Mouse (Mus musculus): ENCODE data around the gene Prrc2a.
A peak's percentile ranks its signal among the peaks of the same experiment; 100 is the strongest.

The Prrc2a gene

DNA sequence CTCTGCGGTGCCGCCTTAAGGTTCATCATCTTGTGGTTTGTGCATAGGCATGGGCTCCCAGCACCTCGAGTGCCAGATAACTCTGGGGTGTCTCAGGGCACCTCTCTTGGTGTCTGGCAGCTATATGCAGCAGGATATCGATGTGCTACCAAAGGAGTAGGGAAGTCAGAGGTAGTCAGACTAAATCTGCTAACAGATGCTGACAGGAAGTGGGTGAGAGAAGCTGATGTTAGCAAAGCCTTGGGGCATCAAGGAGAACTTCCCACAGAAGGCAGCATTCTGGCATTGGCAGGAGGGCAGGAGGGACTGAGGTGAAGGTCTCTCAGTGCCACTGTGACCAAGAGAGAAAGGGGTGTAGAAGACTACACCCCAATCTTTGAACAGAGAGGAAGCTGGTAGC, 25.4 kb upstream of the Prrc2a start:
- DNase-seq (ENCODE audit: low spot score in 2 of 2) = peak; percentile 69 to 74

- DNase-seq (ENCODE audit: low spot score in 2 of 2) = peak; percentile 65 to 76
Measured at GRCm38 (mm10) chr17:35189186-35189585, 24.5 kb upstream of the Prrc2a start.

DNA sequence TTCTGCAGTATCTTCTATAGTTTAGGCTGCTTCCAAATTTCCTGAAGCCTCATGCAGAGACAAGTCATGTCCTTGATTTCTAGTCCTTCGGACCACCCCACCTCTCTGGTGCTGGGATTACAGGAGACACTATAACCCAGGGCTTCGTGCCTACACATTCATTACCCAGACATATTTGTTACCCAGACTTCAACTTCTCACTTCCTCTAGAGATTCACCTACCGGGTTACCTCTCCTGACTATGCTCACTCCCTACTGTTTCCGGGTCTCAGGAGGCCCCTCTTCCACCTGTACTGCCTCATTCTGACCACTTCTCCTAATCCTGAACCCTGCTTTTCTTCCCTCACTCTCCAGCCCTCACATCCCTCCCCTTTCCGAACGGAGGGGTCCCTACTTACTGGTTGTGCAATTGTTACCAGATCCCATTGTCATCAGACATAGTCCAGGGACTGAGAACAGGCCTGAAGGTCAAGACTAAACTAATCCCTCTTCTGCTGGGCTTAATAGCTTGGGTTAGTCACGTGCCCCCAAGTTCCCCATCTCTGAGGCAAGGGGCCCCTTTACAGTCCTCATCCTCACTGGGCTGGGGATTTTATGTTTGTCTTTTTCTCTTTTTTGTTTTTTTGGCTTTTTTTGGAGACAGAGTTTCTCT, 23.4 kb upstream of the Prrc2a start, which contains the start of gene Lst1:
Gene Lst1 (minus strand): TSS at position 481 of the 652 bp plus-strand sequence.
- DNase-seq (ENCODE audit: low spot score in 2 of 2) = peak in 1 of 2 experiments; percentile 51

- DNase-seq (ENCODE audit: low spot score in 2 of 2) = no peak
Measured at GRCm38 (mm10) chr17:35187345-35187744, 22.6 kb upstream of the Prrc2a start.

- DNase-seq (ENCODE audit: low spot score in 2 of 2) = peak; percentile 84 to 86
Measured at GRCm38 (mm10) chr17:35186681-35187080, 22.0 kb upstream of the Prrc2a start.

DNA sequence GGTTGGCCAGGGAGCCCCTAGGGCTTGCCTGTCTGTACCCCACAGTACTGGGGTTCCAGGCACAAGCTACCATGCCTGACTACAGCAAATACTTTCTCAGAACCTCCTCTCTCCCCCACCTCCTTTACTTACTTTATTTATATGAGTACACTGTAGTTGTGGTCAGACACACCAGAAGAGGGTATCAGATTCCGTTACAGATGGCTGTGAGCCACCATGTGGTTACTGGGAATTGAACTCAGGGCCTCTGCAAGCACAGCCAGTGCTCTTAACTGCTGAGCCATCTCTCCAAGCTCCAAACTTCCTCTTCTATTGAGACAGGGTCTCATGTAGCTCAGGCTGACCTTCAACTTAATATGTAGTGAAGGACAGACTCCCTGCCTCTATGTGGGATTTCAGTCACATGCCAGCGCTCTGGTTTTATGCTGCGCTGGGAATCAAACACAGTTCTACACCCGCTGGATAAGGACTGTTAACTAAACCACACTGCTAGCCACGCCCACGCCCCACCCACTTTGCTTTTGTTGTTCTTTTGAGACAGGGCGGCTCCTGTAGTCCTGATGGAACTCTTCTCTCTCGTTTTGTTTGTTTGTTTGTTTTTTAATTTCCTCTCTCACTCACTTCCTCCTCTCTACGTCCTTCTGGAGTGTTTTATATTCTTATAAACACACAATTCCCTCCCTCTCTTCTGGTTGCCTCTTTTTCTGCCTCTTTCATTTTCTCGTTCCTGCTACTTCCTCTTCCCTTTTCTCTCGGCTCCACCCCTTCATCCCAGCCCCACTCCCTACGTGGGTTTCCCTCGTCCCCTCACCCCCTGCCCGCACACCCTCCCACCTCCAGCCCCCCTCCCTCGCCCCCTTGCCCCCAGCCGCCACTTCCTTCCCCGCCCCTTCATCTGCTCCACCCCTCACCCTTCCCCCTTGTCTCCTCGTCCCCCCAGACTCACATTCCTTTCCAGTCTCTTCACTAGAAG, 21.2 kb upstream of the Prrc2a start:
- DNase-seq (ENCODE audit: low spot score in 2 of 2) = peak; percentile 82 to 91

GRCm38 (mm10) chr17:35180093-35180492, 15.4 kb upstream of the Prrc2a start:
- DNase-seq (ENCODE audit: low spot score in 2 of 2) = no peak

GRCm38 (mm10) chr17:35178528-35178927, 13.8 kb upstream of the Prrc2a start:
- peak; percentile 74 to 77 for DNase-seq (ENCODE audit: low spot score in 2 of 2)

- no peak for DNase-seq (ENCODE audit: low spot score in 2 of 2)
Measured at GRCm38 (mm10) chr17:35175968-35176367, 11.3 kb upstream of the Prrc2a start, which contains the start of gene Aif1. Gene Aif1 (minus strand): TSS chr17:35176068.

DNA sequence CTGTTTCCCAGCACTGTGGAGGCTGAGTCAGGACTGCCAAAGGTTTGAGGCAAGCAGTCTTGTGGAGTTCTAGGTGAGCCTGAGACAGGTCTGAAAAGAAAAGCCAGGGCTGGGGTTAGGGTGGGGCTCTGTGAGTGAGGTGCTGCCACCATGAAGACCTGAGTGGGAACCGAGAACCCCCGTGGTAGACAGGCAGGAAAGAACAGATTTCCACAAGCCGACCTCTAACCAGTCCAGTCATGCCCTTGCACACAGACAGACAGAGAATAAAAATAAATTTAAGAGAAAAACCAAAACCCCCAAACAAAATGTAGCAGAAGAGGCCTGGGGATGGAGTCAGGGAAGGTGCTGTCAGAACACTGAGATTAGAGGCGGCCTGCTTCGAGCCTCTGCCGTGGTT, 10.7 kb upstream of the Prrc2a start:
- peak; percentile 62 to 68 for DNase-seq (ENCODE audit: low spot score in 2 of 2)

DNA sequence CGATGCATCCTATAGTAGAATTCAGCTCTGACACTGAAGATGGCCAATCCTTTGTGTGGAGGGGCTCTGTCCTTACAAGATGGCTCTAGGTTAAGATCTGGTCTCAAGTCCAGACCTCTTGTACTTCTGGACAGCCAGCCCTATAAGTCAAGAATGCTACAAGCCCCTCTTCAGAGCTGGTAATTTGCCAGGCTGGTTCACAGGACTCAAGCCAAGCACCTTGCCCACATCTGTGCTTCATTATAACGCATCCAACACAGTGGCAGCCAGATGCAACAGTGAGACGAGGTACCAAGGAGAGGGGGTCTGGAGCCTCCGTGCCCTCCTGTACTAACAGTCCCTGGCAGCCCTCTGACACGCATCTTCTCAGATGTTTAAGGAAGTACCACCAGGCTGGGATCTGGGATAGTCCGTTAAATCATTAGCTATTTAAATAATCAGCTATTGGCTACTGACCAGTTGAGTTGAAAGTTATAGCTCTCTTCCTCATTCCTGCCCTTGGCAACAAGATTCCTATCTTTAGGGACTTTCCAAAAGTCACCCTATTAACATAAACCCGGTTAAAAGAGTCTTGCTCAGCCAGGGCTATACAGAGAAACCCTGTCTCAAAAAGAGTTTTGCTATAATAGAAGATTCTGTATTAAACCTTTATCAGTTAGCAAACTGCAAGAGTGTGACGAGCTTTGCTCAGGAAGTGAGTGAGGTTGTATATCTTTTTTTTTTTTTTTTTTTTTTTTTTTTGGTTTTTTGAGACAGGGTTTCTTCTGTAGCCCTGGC, 9.7 kb upstream of the Prrc2a start:
- no peak for DNase-seq (ENCODE audit: low spot score in 2 of 2)

DNA sequence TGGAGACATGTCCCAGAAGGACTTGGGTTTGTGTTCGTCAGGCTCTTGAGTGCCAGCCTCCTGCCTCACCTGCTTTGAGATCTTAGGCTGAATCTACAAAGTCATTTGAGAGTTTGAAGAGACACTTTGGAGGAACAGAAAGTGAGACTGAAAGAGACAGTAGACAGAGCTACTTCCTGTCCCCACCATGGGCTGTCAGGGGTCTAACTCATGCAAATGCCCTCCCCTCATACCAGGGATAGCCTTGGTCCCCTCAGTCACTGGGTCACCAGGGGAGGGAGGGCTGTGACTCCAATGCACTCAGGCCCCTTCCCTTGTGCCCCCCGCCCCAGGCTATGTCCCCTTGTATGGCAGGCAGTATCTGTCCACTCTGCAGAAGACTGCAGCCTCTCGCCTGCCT, 8.6 kb upstream of the Prrc2a start:
- DNase-seq (ENCODE audit: low spot score in 2 of 2) = peak; percentile 70 to 75

GRCm38 (mm10) chr17:35172445-35173234, 7.9 kb upstream of the Prrc2a start:
- peak in 1 of 2 experiments; percentile 31 for DNase-seq (ENCODE audit: low spot score in 2 of 2)

GRCm38 (mm10) chr17:35168541-35169207, 4.0 kb upstream of the Prrc2a start:
- peak in 1 of 2 experiments; percentile 58 for DNase-seq (ENCODE audit: low spot score in 2 of 2)

DNA sequence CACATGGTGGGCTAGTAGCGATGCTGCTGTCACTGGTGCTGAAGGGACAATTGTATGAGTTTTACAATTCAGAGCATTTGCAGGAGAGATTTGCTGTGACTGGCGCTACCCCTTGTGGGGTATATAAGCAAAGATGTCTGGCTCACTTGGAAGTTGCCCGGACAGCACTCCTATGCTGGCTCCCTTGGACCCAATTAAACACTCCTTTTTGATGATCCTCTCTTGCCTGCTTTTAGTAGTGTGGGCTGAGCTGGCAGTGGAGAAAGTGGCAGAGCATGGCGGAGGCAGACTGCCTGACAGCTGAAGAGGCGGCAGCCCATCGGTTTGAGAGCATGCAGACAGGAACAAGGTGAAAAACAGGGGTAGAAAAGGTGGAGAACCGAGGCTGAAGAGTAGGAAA, 3.1 kb upstream of the Prrc2a start:
- DNase-seq (ENCODE audit: low spot score in 2 of 2) = no peak

GRCm38 (mm10) chr17:35166352-35167035, 1.8 kb upstream of the Prrc2a start:
- DNase-seq (ENCODE audit: low spot score in 2 of 2) = peak; percentile 71 to 85

DNA sequence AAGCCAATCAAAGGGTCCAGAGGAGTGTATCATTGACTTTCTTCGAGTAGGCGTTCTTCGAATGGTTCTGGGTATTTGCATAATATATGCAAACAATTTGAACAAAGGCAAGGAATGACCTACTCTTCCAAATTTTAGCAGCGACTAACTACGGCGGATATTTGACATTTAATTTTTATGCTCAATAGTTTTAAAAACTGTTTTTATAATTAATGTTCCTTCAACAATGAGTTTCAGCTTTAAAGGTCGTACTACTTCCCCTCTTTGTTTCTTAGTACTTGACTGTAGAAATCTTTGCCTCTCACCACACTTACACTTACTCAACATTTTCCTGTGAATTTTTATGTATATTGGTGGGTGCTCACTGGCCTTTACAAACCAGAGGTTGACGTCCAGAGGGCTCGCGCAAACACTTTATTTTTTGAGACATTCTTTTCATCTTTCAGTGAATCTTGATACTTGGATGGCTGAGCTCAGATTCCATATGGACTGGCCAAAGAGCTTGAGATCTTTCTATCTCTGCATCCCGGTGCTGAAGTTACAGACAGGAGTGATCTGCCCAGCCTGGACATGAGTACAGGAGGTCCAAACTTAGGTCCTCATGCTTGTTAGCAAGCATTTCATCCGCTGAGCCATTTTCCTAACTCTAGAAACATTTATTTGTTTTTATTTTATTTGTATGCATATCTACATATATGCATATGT, 906 bp upstream of the Prrc2a start:
- DNase-seq (ENCODE audit: low spot score in 2 of 2) = no peak

DNA sequence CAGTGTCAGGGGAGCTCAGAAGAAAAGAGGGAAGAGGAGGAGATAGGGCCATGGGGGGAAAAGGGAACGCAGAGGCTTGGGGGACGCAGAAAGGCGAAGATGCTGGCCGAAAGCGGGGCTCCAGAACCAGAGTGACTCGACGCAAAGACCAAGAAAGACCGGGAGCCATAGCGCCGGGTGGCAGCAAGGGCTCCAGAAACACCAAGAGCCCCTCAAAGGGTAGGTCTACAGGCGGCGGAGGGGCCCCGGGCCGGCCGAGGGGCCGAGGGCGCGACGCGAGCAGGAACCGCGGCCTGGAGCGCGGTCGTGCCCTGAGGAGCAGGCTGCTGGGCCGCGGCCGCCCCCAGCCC, 504 bp downstream of the Prrc2a start:
- DNase-seq (ENCODE audit: low spot score in 2 of 2) = no peak

DNA sequence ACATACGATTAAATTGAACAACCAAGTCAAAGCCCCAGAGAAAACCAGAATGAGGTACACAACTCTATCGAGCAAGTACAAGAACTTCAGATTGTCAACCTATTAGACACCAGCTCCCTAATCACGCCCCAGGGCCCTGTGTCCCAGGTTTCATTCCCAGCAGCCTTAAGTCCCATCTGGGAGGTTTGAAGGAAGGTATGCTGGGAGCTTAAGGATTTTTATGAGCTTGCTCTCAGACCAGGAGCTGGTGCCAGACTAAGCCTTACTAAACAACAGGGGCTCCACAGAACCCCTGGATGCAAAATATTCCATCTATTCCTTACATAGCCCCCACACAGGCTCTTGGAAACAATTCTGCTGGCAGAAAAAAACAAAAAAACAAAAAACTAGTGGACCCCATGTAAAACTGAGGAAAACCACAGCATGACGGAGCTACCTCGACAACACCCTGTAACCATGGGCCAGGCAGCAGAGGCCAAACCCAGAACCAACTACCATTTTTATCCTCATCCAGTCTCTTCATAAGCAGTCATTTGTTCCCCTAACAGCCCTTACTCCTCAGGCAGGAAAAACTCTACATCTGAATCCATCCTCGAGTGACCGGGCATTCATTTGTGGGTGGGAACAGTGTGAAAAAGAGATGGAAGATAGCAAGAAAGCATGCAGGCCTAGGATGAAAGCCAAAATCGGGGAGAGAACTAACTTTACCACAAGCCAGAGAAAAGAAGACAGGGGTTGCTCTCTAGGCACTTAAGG, 1.2 kb downstream of the Prrc2a start:
- DNase-seq (ENCODE audit: low spot score in 2 of 2) = no peak
